ENCODE assay signal across 8 mouse cellular contexts in genomic region chrX:155098024-155098423, GRCm38 (mm10). TPM values are rescaled to one million over a fixed set of nuclear protein-coding genes. Genes with fewer than 3 reads are reported as not detected.
A peak's percentile ranks its signal among the peaks of the same experiment; 100 is the strongest.
DNase-seq lines count a peak whose midpoint lies in the region; ATAC-seq lines count a peak whose summit lies in the region.

No protein-coding gene starts in this region.

- peak; percentile 0 for DNase-seq in CD4-positive, CD25-positive, alpha-beta regulatory T cell, adult 2 months (ENCODE audit: low read depth, low spot score)
- DNase-seq in kidney, adult 11 months = peak; percentile 2
- DNase-seq in kidney, adult 18-20 months = no peak
- DNase-seq in A20 (ENCODE audit: low read depth, low spot score) = peak; percentile 3
- peak; percentile 6 for DNase-seq in induced T-regulatory cell, adult 2 months (ENCODE audit: low read depth)
- DNase-seq in urinary bladder, postnatal 4 days (ENCODE audit: low spot score in 2 of 2) = no peak

- no peak for ATAC-seq in CD4-positive, CD25-positive, alpha-beta regulatory T cell, adult 4 months
- ATAC-seq in inflammation-experienced regulatory T-cells, adult 6 months = no peak

RNA-seq across cellular contexts. Expression of gene Magea2, which starts 4.6 kb away (rescaled TPM):
- polyA plus RNA-seq in CD4-positive, CD25-positive, alpha-beta regulatory T cell, adult 4 months (2017; shearing (Covaris generic)) = not detected
- polyA plus RNA-seq in inflammation-experienced regulatory T-cells, adult 6 months (2017; shearing (Covaris generic)) = not detected

RNA-seq across cellular contexts. Expression of gene Magea1, which starts 8.4 kb away (rescaled TPM):
- polyA plus RNA-seq in CD4-positive, CD25-positive, alpha-beta regulatory T cell, adult 4 months (2017; shearing (Covaris generic)) = not detected
- not detected for polyA plus RNA-seq in inflammation-experienced regulatory T-cells, adult 6 months (2017; shearing (Covaris generic))

RNA-seq across cellular contexts. Expression of gene Cldn34b2, which starts 30.2 kb away (rescaled TPM):
- not detected for polyA plus RNA-seq in CD4-positive, CD25-positive, alpha-beta regulatory T cell, adult 4 months (2017; shearing (Covaris generic))
- polyA plus RNA-seq in inflammation-experienced regulatory T-cells, adult 6 months (2017; shearing (Covaris generic)) = not detected

RNA-seq across cellular contexts. Expression of gene Magea5, which starts 35.1 kb away (rescaled TPM):
- polyA plus RNA-seq in CD4-positive, CD25-positive, alpha-beta regulatory T cell, adult 4 months (2017; shearing (Covaris generic)) = not detected
- not detected for polyA plus RNA-seq in inflammation-experienced regulatory T-cells, adult 6 months (2017; shearing (Covaris generic))

Comparison
In these comparisons a context has a peak if more than half of its experiments do, and no peak if none do; other contexts are left out.
1. DNase-seq: peak in CD4-positive, CD25-positive, alpha-beta regulatory T cell, adult 2 months (single experiment), kidney, adult 11 months (single experiment), A20 (single experiment) and induced T-regulatory cell, adult 2 months (single experiment); none in kidney, adult 18-20 months (single experiment) and urinary bladder, postnatal 4 days (0 of 2).